Mouse (Mus musculus): ENCODE data around the gene Wdr6.

Gene Wdr6

GRCm38 (mm10) chr9:108523341-108523740 is 55.2 kb downstream of the Wdr6 start:
- no peak for DNase-seq (ENCODE audit: low read depth, low spot score)

Data from retina, adult 2 months (tissue).